ENCODE assay signal across 24 mouse cellular contexts in genomic region chr2:117336946-117337665, GRCm38 (mm10). TPM values are rescaled to one million over a fixed set of nuclear protein-coding genes. Genes with fewer than 3 reads are reported as not detected.
DNase-seq lines count a peak whose midpoint lies in the region; ATAC-seq and TF ChIP-seq lines count a peak whose summit lies in the region.
"Had no signal": no experiment of that assay in that cellular context is flagged by ENCODE, and none has a peak within 500 bp of the region (broad histone marks: within the 10 kb centered on the region; RNA-seq: fewer than 3 reads in every experiment).

No protein-coding gene starts in this region.

- H3K79me2 ChIP-seq in CH12.LX (replicated peaks; ENCODE audit: control insufficient read depth, extremely low read depth, insufficient read depth, poor library complexity, severe bottlenecking): no peaks in the 10 kb centered on the region

- no peaks in the 10 kb centered on the region for H3K9me3 ChIP-seq in lung, embryonic 15.5 days
- no peaks in the 10 kb centered on the region for H3K9me3 ChIP-seq in lung, postnatal 0 days (ENCODE audit: low read length)
- H3K9me3 ChIP-seq in CH12.LX (replicated peaks; ENCODE audit: low read length) (no peaks in the 10 kb centered on the region), ES-Bruce4 (replicated peaks; ENCODE audit: control insufficient read depth, insufficient read depth, low read length, poor library complexity, severe bottlenecking) (no peaks in the 10 kb centered on the region)
- H3K9me3 ChIP-seq in forebrain, embryonic 13.5 days (replicated peaks): no peaks in the 10 kb centered on the region
- H3K9me3 ChIP-seq: embryonic facial prominence, embryonic 13.5 days; heart, embryonic 12.5 days; liver, embryonic 13.5 days; midbrain, embryonic 13.5 days had no signal

- TF ChIP-seq RAD21 in CH12.LX (IDR thresholded peaks at IDR 0.05; ENCODE audit: low read depth, low read length): no peak

- H3K27me3 ChIP-seq in lung, embryonic 15.5 days: peaks cover 7% of the 10 kb centered on the region
- H3K27me3 ChIP-seq in lung, postnatal 0 days (replicated peaks; ENCODE audit: insufficient read depth, low read length): no peaks in the 10 kb centered on the region; the same call in 1 of the 2 replicates
- H3K27me3 ChIP-seq in CH12.LX (replicated peaks) (no peaks in the 10 kb centered on the region), ES-Bruce4 (ENCODE audit: control insufficient read depth, insufficient read depth, low read length, poor library complexity, severe bottlenecking) (no peaks in the 10 kb centered on the region)
- H3K27me3 ChIP-seq in forebrain, embryonic 13.5 days: no peaks in the 10 kb centered on the region

- H3K4me3 ChIP-seq in lung, embryonic 15.5 days: no peak overlapping the region
- H3K4me3 ChIP-seq in lung, postnatal 0 days (ENCODE audit: low read depth, low read length): no peak overlapping the region
- H3K4me3 ChIP-seq in CH12.LX (replicated peaks in 1 of 3; ENCODE audit: low read depth in 2 of 3, low read length in 2 of 3, poor library complexity in 1 of 3) (no peak overlapping the region), ES-Bruce4 (ENCODE audit: low read depth, low read length) (no peak overlapping the region)
- H3K4me3 ChIP-seq in cortical plate, adult 2 months (ENCODE audit: insufficient read depth, low read length): peak overlapping the region; percentile 34
- no peak overlapping the region for H3K4me3 ChIP-seq in forebrain, embryonic 13.5 days
- H3K4me3 ChIP-seq: embryonic facial prominence, embryonic 13.5 days; erythroblast, embryonic 14.5 days; heart, embryonic 12.5 days; liver, embryonic 13.5 days; midbrain, embryonic 13.5 days had no signal

- in situ Hi-C loops in CH12.LX (cut with MboI; ENCODE audit: low pct_ligation_motif_present, low pct_unique_long_range_greater_than_20kb, low sequenced_read_pairs): no loop called here

- no peak overlapping the region for H3K4me2 ChIP-seq in lung, embryonic 15.5 days
- no peak overlapping the region for H3K4me2 ChIP-seq in lung, postnatal 0 days (replicated peaks; ENCODE audit: low read depth, low read length)
- no peak overlapping the region for H3K4me2 ChIP-seq in CH12.LX (ENCODE audit: insufficient read depth, low read depth, poor library complexity, severe bottlenecking)
- H3K4me2 ChIP-seq in forebrain, embryonic 13.5 days: no peak overlapping the region
- H3K4me2 ChIP-seq: embryonic facial prominence, embryonic 13.5 days; heart, embryonic 12.5 days; liver, embryonic 13.5 days; midbrain, embryonic 13.5 days had no signal

- 20% methylated on average over 5 of the region's 5 CpGs for WGBS in lung, embryonic 15.5 days
- WGBS in lung, postnatal 0 days: 35% methylated on average over 5 of the region's 5 CpGs
- WGBS in forebrain, embryonic 13.5 days: 75% methylated on average over 5 of the region's 5 CpGs

- no peak for DNase-seq in lung, postnatal 0 days (ENCODE audit: low spot score)
- no peak for DNase-seq in CH12.LX (ENCODE audit: extremely low read depth)
- no peak for DNase-seq in adrenal gland, postnatal 4 days (ENCODE audit: low spot score in 2 of 2)
- DNase-seq in kidney, adult 8-10 months: no peak
- DNase-seq: cerebellum, adult 2 months; cerebellum, postnatal 25 days; embryo, embryonic 11 days; heart, postnatal 10 days; kidney, postnatal 25 days; liver, embryonic 13.5 days; lung, postnatal 10 days had no signal

- TF ChIP-seq POLR2A in CH12.LX (IDR thresholded peaks at IDR 0.05; ENCODE audit: low read depth, low read length) (no peak), ES-Bruce4 (IDR thresholded peaks at IDR 0.05; ENCODE audit: insufficient read depth, low read length) (no peak)
- TF ChIP-seq POLR2A in cortical plate, adult 2 months (IDR thresholded peaks at IDR 0.05; ENCODE audit: extremely low read depth, insufficient read depth, low read length): no peak

- TF ChIP-seq CTCF in lung, postnatal 0 days (IDR thresholded peaks at IDR 0.05): no peak
- TF ChIP-seq CTCF in CH12.LX (conservative IDR thresholded peaks at IDR 0.05 in 1 of 2, IDR thresholded peaks at IDR 0.05 in 1 of 2; ENCODE audit: low read depth in 2 of 2, low read length in 2 of 2): no peak
- no peak for TF ChIP-seq CTCF in ES-Bruce4 (IDR thresholded peaks at IDR 0.05; ENCODE audit: low read depth, low read length)
- no peak for TF ChIP-seq CTCF in cortical plate, adult 2 months (IDR thresholded peaks at IDR 0.05; ENCODE audit: extremely low read depth, insufficient read depth, low read length)

- H3K36me3 ChIP-seq in lung, embryonic 15.5 days: no peaks in the 10 kb centered on the region
- H3K36me3 ChIP-seq in lung, postnatal 0 days (ENCODE audit: insufficient read depth, low read length): no peaks in the 10 kb centered on the region
- H3K36me3 ChIP-seq in CH12.LX (replicated peaks in 1 of 2; ENCODE audit: control insufficient read depth in 1 of 2, insufficient read depth in 1 of 2, low read length in 1 of 2) (no peaks in the 10 kb centered on the region), ES-Bruce4 (ENCODE audit: control insufficient read depth, insufficient read depth, low read length, poor library complexity, severe bottlenecking) (no peaks in the 10 kb centered on the region)
- H3K36me3 ChIP-seq in forebrain, embryonic 13.5 days (ENCODE audit: poor library complexity, severe bottlenecking): no peaks in the 10 kb centered on the region
- H3K36me3 ChIP-seq: embryonic facial prominence, embryonic 13.5 days; heart, embryonic 12.5 days; liver, embryonic 13.5 days; midbrain, embryonic 13.5 days had no signal

- TF ChIP-seq EP300 in lung, postnatal 0 days (IDR thresholded peaks at IDR 0.05): no peak
- no peak for TF ChIP-seq EP300 in CH12.LX (IDR thresholded peaks at IDR 0.05; ENCODE audit: low read length)
- no peak for TF ChIP-seq EP300 in ES-Bruce4 (IDR thresholded peaks at IDR 0.05; ENCODE audit: insufficient read depth, low read depth, low read length)

- H3K4me1 ChIP-seq in lung, embryonic 15.5 days: peaks cover 12% of the 10 kb centered on the region
- no peaks in the 10 kb centered on the region for H3K4me1 ChIP-seq in lung, postnatal 0 days (ENCODE audit: insufficient read depth, low read depth, low read length)
- peaks cover 8 to 55% of the 10 kb centered on the region in 2 experiments for H3K4me1 ChIP-seq in CH12.LX (ENCODE audit: control insufficient read depth in 1 of 2, insufficient read depth in 2 of 2)
- peaks cover 2% of the 10 kb centered on the region for H3K4me1 ChIP-seq in ES-Bruce4 (ENCODE audit: control insufficient read depth, insufficient read depth, low read length)
- H3K4me1 ChIP-seq in cortical plate, adult 2 months (ENCODE audit: control insufficient read depth, insufficient read depth, low read length): peaks cover 20% of the 10 kb centered on the region
- peaks cover 6% of the 10 kb centered on the region for H3K4me1 ChIP-seq in forebrain, embryonic 13.5 days

- no peak overlapping the region for H3K9ac ChIP-seq in lung, embryonic 15.5 days
- no peak overlapping the region for H3K9ac ChIP-seq in lung, postnatal 0 days (replicated peaks; ENCODE audit: low read depth)
- H3K9ac ChIP-seq in CH12.LX (ENCODE audit: insufficient read depth, low read depth): no peak overlapping the region
- H3K9ac ChIP-seq in ES-Bruce4 (ENCODE audit: low read depth, poor library complexity, severe bottlenecking): no peak overlapping the region
- no peak overlapping the region for H3K9ac ChIP-seq in forebrain, embryonic 13.5 days
- H3K9ac ChIP-seq: embryonic facial prominence, embryonic 13.5 days; heart, embryonic 12.5 days; liver, embryonic 13.5 days; midbrain, embryonic 13.5 days had no signal

- peak overlapping the region; percentile 48; the same call in 1 of the 2 replicates for H3K27ac ChIP-seq in lung, embryonic 15.5 days
- no peak overlapping the region for H3K27ac ChIP-seq in lung, postnatal 0 days (ENCODE audit: low read length)
- H3K27ac ChIP-seq in CH12.LX (ENCODE audit: insufficient read depth, low read depth): no peak overlapping the region
- H3K27ac ChIP-seq in ES-Bruce4 (ENCODE audit: insufficient read depth, low read length): 0 out of 2 replicates have a peak overlapping the region, but pooled peaks have one; percentile 11
- peak overlapping the region; percentile 70; the same call in 1 of the 2 replicates for H3K27ac ChIP-seq in cortical plate, adult 2 months (ENCODE audit: insufficient read depth, low read length)
- no peak overlapping the region for H3K27ac ChIP-seq in forebrain, embryonic 13.5 days
- H3K27ac ChIP-seq: embryonic facial prominence, embryonic 13.5 days; hindbrain, postnatal 0 days; liver, embryonic 13.5 days; midbrain, embryonic 13.5 days had no signal

- no peak for ATAC-seq in lung, embryonic 15.5 days (ENCODE audit: borderline replicate concordance, extremely low read depth, low FRiP score, low TSS enrichment)
- no peak for ATAC-seq in lung, postnatal 0 days
- no peak for ATAC-seq in forebrain, embryonic 13.5 days
- ATAC-seq: forebrain, embryonic 14.5 days; hindbrain, postnatal 0 days; intestine, embryonic 16.5 days; midbrain, embryonic 13.5 days had no signal

- dilution Hi-C loops in CH12.LX (cut with MboI; ENCODE audit: extremely low pct_ligation_motif_present, extremely low pct_unique_long_range_greater_than_20kb, low sequenced_read_pairs): no loop called here

TF ChIP-seq in CH12.LX, 34 proteins besides CTCF, POLR2A, EP300 and RAD21:
- TF ChIP-seq MYC (IDR thresholded peaks at IDR 0.05; ENCODE audit: low read depth, low read length) (no peak), ZNF384 (IDR thresholded peaks at IDR 0.05; ENCODE audit: low read depth, low read length) (peak; percentile 39; the same call in 1 of the 2 replicates), TCF12 (IDR thresholded peaks at IDR 0.05; ENCODE audit: low read depth, low read length) (no peak), ETS1 (conservative IDR thresholded peaks at IDR 0.05; ENCODE audit: low read depth, low read length) (no peak)
TF ChIP-seq in CH12.LX: peak in this region for 1.

RNA-seq across cellular contexts. Expression of gene Rasgrp1, which starts 5.7 kb away (rescaled TPM):
- polyA plus RNA-seq in lung, embryonic 15.5 days (2015; fragmentation: Nextera tagmentation; extraction: Ambion mirVana): 0.98 and 1.8 TPM in 2 replicates
- 0.30 and 0.31 TPM in 2 replicates for polyA plus RNA-seq in lung, postnatal 0 days (2015; fragmentation: Nextera tagmentation; extraction: Ambion mirVana)
- total RNA-seq in CH12.LX (2012; rRNA removed) (0.13 and 0.42 TPM in 2 replicates), CH12.LX (2014; rRNA removed) (0.38 and 0.51 TPM in 2 replicates)
- polyA plus RNA-seq in CH12.LX (2012; ENCODE audit: insufficient read length, low read depth) (0.83 and 0.85 TPM in 2 replicates), ES-Bruce4 (2011; ENCODE audit: insufficient read depth, insufficient read length, low read depth, missing spikeins) (1.4 and 2.6 TPM in 2 replicates)
- 194 and 204 TPM in 2 replicates for polyA plus RNA-seq in cortical plate, adult 2 months (2012; rRNA removed)
- total RNA-seq in adrenal gland, postnatal 4 days (2021): 1 to 10 TPM; 1.4 to 1.7 TPM
- polyA plus RNA-seq in forebrain, embryonic 13.5 days (2015; fragmentation: Nextera tagmentation; extraction: Ambion mirVana): 2.9 and 5.1 TPM in 2 replicates
- total RNA-seq: megakaryocyte progenitor cell, adult 5-6 weeks; MEL had no signal
- polyA plus RNA-seq: erythroblast, embryonic 14.5 days had no signal

Comparison
In these comparisons a context has a peak if more than half of its experiments do, and no peak if none do; other contexts are left out.
1. H3K27ac ChIP-seq: peak in lung, embryonic 15.5 days (single experiment), ES-Bruce4 (single experiment) and cortical plate, adult 2 months (single experiment); none in lung, postnatal 0 days (single experiment), CH12.LX (single experiment) and forebrain, embryonic 13.5 days (single experiment).
2. RNA of gene Rasgrp1, which starts 5.7 kb away (polyA plus RNA-seq): 194 to 204 TPM in cortical plate, adult 2 months; 2.9 to 5.1 TPM in forebrain, embryonic 13.5 days, 0.98 to 1.8 TPM in lung, embryonic 15.5 days, 1.4 to 2.6 TPM in ES-Bruce4, 0.83 to 0.85 TPM in CH12.LX and 0.30 to 0.31 TPM in lung, postnatal 0 days; every median in the first group is over 10 times any median in the second.